Mouse (Mus musculus): ENCODE results near the gene Zfp968. TPM values are rescaled to one million over a fixed set of nuclear protein-coding genes. Genes with fewer than 3 reads are reported as not detected.
"Not testable (repeated sequence)": the region's sequence is repeated elsewhere in the genome, so short reads cannot be mapped to it uniquely, and the experiment has no call there.

Gene Zfp968
- 4.2 and 6.7 TPM in 2 replicates for polyA plus RNA-seq (2014; fragmentation: Nextera tagmentation; extraction: Ambion mirVana)

DNA sequence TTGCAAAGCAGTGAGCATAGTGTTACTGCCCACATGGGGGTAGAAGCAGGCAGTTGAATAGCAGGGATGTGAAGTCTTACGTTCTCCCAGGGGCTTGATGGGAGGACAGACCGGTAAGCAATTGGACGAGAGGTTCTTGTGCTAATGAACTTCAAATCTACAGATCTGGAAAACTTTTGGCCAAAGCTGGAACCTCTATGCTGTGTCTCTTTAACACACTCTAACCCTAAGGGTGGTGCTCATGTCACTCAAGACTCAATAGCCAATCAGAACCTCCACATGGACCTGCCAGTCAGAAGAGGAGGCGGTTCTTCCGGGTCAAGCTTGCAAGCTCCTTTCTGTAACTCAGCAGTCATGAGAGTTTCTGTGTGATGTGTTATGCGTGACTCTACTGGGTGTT is at the start of gene Zfp968:
Gene Zfp968 (plus strand): TSS at position 301 of the 400 bp plus-strand sequence.
- not testable (repeated sequence) for H3K4me2 ChIP-seq (replicated peaks; ENCODE audit: low read depth, low read length); H3K36me3 ChIP-seq (ENCODE audit: control insufficient read depth, insufficient read depth, low read length); H3K27ac ChIP-seq (ENCODE audit: low read depth, low read length); H3K9ac ChIP-seq (ENCODE audit: low read depth, low read length); ATAC-seq (ENCODE audit: low FRiP score); H3K27me3 ChIP-seq (ENCODE audit: control insufficient read depth, insufficient read depth, low read length); H3K4me1 ChIP-seq (replicated peaks; ENCODE audit: control insufficient read depth, insufficient read depth, low read length); DNase-seq (ENCODE audit: low spot score); H3K9me3 ChIP-seq (ENCODE audit: control insufficient read depth, low read length); H3K4me3 ChIP-seq (ENCODE audit: low read depth, low read length)
- no CpG with 5 or more reads among the region's 6 CpGs for WGBS

GRCm38 (mm10) chr2:175338097-175338496 is 34.1 kb upstream of the Zfp968 start, which contains the start of gene Gm4631:
Gene Gm4631, minus strand, starts transcription at chr2:175338197.
- H3K27ac ChIP-seq (ENCODE audit: low read depth, low read length); H3K27me3 ChIP-seq (ENCODE audit: control insufficient read depth, insufficient read depth, low read length); H3K4me3 ChIP-seq (ENCODE audit: low read depth, low read length); ATAC-seq (ENCODE audit: low FRiP score); H3K9ac ChIP-seq (ENCODE audit: low read depth, low read length); DNase-seq (ENCODE audit: low spot score); H3K4me2 ChIP-seq (replicated peaks; ENCODE audit: low read depth, low read length); H3K9me3 ChIP-seq (ENCODE audit: control insufficient read depth, low read length); H3K36me3 ChIP-seq (ENCODE audit: control insufficient read depth, insufficient read depth, low read length); H3K4me1 ChIP-seq (replicated peaks; ENCODE audit: control insufficient read depth, insufficient read depth, low read length): not testable (repeated sequence)
- WGBS: no CpG with 5 or more reads among the region's 8 CpGs

Other genes with a start within 250 kb of the Zfp968 start
- gene Gm14399, start 230.4 kb upstream of the Zfp968 start, polyA plus RNA-seq (2014; fragmentation: Nextera tagmentation; extraction: Ambion mirVana): 6.5 and 7.7 TPM in 2 replicates
- gene Gm14443, start 196.6 kb upstream of the Zfp968 start, polyA plus RNA-seq (2014; fragmentation: Nextera tagmentation; extraction: Ambion mirVana): 0.78 and 0.88 TPM in 2 replicates
- gene Gm14391, start 165.5 kb upstream of the Zfp968 start, polyA plus RNA-seq (2014; fragmentation: Nextera tagmentation; extraction: Ambion mirVana): 5.9 and 9.8 TPM in 2 replicates
- gene Gm14440, start 97.3 kb upstream of the Zfp968 start, polyA plus RNA-seq (2014; fragmentation: Nextera tagmentation; extraction: Ambion mirVana): 2.6 and 5.5 TPM in 2 replicates
- 24.0 and 25.1 TPM in 2 replicates for gene Gm4631, start 34.2 kb upstream of the Zfp968 start, polyA plus RNA-seq (2014; fragmentation: Nextera tagmentation; extraction: Ambion mirVana)
- 23.8 and 32.8 TPM in 2 replicates for gene Gm4724, start 63.4 kb downstream of the Zfp968 start, polyA plus RNA-seq (2014; fragmentation: Nextera tagmentation; extraction: Ambion mirVana)
- gene Zfp965, start 97.5 kb downstream of the Zfp968 start, polyA plus RNA-seq (2014; fragmentation: Nextera tagmentation; extraction: Ambion mirVana): 5.9 and 7.2 TPM in 2 replicates

Measured in hindbrain, embryonic 11.5 days (tissue).